Mouse (Mus musculus) liver, postnatal 0 days (tissue): ENCODE measurements around the gene Lpcat3. TPM values are rescaled to one million over a fixed set of nuclear protein-coding genes. Genes with fewer than 3 reads are reported as not detected.
A peak's percentile ranks its signal among the peaks of the same experiment; 100 is the strongest.

Source experiments
- ATAC-seq: fragments of 200-750 bp; cut with Nextera tagmentation; 2 replicates; pipeline ENCODE4 v1.8.0; 2017; ENCODE audit warnings: mild to moderate bottlenecking, moderate library complexity
- DNase-seq: peaks from one replicate; pipeline ENCODE4 v3.0.0-alpha.2; 2016
- H3K27ac ChIP-seq: fragments of 300-500 bp; sonication (generic); 2 replicates; pipeline ENCODE4 v1.5.1; 2014; ENCODE audit warnings: antibody characterized with exemption, moderate library complexity, mild to moderate bottlenecking, low read depth
- H3K27me3 ChIP-seq: fragments of 300-500 bp; sonication (generic); 2 replicates; pipeline ENCODE4 v1.6.1; 2014; ENCODE audit warnings: low read length, control low read depth, mixed read lengths; ENCODE audit not compliant: insufficient read depth
- H3K36me3 ChIP-seq: fragments of 300-500 bp; sonication (generic); replicated peaks from 2 replicates; pipeline ENCODE4 v1.6.1; 2014; ENCODE audit warnings: mild to moderate bottlenecking, control low read depth, low read length, moderate library complexity, mixed read lengths; ENCODE audit not compliant: insufficient read depth
- H3K4me1 ChIP-seq: fragments of 300-500 bp; sonication (generic); 2 replicates; pipeline ENCODE4 v1.6.1; 2014; ENCODE audit warnings: antibody characterized with exemption, mild to moderate bottlenecking, control low read depth; ENCODE audit not compliant: insufficient read depth
- H3K4me2 ChIP-seq: fragments of 300-500 bp; sonication (generic); 2 replicates; pipeline ENCODE4 v1.6.1; 2014; ENCODE audit warnings: low read depth, mild to moderate bottlenecking, low read length, moderate library complexity, mixed read lengths
- H3K4me3 ChIP-seq: fragments of 300-500 bp; sonication (generic); 2 replicates; pipeline ENCODE4 v1.5.1; 2014; ENCODE audit warnings: low read depth, low read length
- H3K9ac ChIP-seq: fragments of 300-500 bp; sonication (generic); replicated peaks from 2 replicates; pipeline ENCODE4 v1.6.1; 2014; ENCODE audit warnings: mild to moderate bottlenecking, moderate library complexity
- H3K9me3 ChIP-seq: fragments of 300-500 bp; sonication (generic); 2 replicates; pipeline ENCODE4 v1.6.1; 2016; ENCODE audit warnings: mild to moderate bottlenecking, control low read depth, low read length, mixed read lengths
- CTCF ChIP-seq: sonication (generic); IDR thresholded peaks from 2 replicates; pipeline ENCODE4 v1.5.1; 2016; ENCODE audit warnings: antibody characterized with exemption, low read depth
- EP300 ChIP-seq: IDR thresholded peaks from 2 replicates; pipeline ENCODE4 v1.6.1; 2016; ENCODE audit warnings: antibody characterized with exemption, low read depth, mild to moderate bottlenecking
- WGBS: fragments of 180-500 bp; shearing (Covaris S2); extraction: QIAGEN DNeasy Blood & Tissue Kit; methylation state at CpG from one replicate; pipeline ENCODE4 v1.1.7; 2014; ENCODE audit not compliant: insufficient replicate concordance; 5-methylcytosine and 5-hydroxymethylcytosine counted together
- polyA plus RNA-seq: library from polyadenylated mRNA; unstranded; fragments of >200 nt; fragmentation: Nextera tagmentation; extraction: Ambion mirVana; gene quantifications from 2 replicates; pipeline ENCODE4 v1.2.1, GENCODE M21; 2015

Lpcat3 gene
- polyA plus RNA-seq, 1 experiment from 2014 or later: 68.7 TPM

GRCm38 (mm10) chr6:124717968-124718367 is 55.1 kb downstream of the Lpcat3 start:
- no peak overlapping the region for H3K4me2 ChIP-seq
- WGBS: 87% methylated on average over 13 of the region's 13 CpGs
- H3K27me3 ChIP-seq: no peaks in the 10 kb centered on the region
- TF ChIP-seq CTCF: no peak
- no peak for TF ChIP-seq EP300
- H3K36me3 ChIP-seq: peaks cover 42% of the 10 kb centered on the region
- no peak overlapping the region for H3K4me3 ChIP-seq
- DNase-seq (no peak), ATAC-seq (no peak)
- peaks cover 44% of the 10 kb centered on the region for H3K4me1 ChIP-seq
- no peak overlapping the region for H3K9ac ChIP-seq
- no peak overlapping the region for H3K27ac ChIP-seq
- H3K9me3 ChIP-seq: no peaks in the 10 kb centered on the region

- no peak for ATAC-seq
- H3K27ac ChIP-seq: no peak overlapping the region
- H3K4me2 ChIP-seq: no peak overlapping the region
- DNase-seq: no peak
- no peak for TF ChIP-seq CTCF
- TF ChIP-seq EP300: no peak
- no peaks in the 10 kb centered on the region for H3K27me3 ChIP-seq
- H3K36me3 ChIP-seq: peaks cover 42% of the 10 kb centered on the region
- H3K9ac ChIP-seq: no peak overlapping the region
- H3K4me1 ChIP-seq: peaks cover 43% of the 10 kb centered on the region
- WGBS: 75% methylated on average over 12 of the region's 16 CpGs
- H3K9me3 ChIP-seq: no peaks in the 10 kb centered on the region
- H3K4me3 ChIP-seq: no peak overlapping the region
These were observed 55.9 kb downstream of the Lpcat3 start for GRCm38 (mm10) chr6:124718703-124719102.

- ATAC-seq (peak; percentile 81), DNase-seq (no peak)
- Histone ChIP-seq H3K27ac (peak overlapping the region; percentile 34), H3K4me1 (peaks cover 45% of the 10 kb centered on the region), H3K9me3 (no peaks in the 10 kb centered on the region), H3K4me2 (0 out of 2 replicates have a peak overlapping the region, but pooled peaks have one; percentile 11), H3K9ac (peak overlapping the region; percentile 46; the same call in 1 of the 2 replicates), H3K27me3 (no peaks in the 10 kb centered on the region), H3K36me3 (peaks cover 40% of the 10 kb centered on the region), H3K4me3 (no peak overlapping the region)
- 54% methylated on average over 7 of the region's 7 CpGs for WGBS
- TF ChIP-seq EP300 (peak; percentile 51; the same call in 1 of the 2 replicates), CTCF (peak; percentile 36; the same call in 1 of the 2 replicates)
These were observed 56.6 kb downstream of the Lpcat3 start for GRCm38 (mm10) chr6:124719354-124719978.

- Histone ChIP-seq H3K9me3 (no peaks in the 10 kb centered on the region), H3K36me3 (peaks cover 31% of the 10 kb centered on the region), H3K4me1 (peaks cover 51% of the 10 kb centered on the region), H3K27ac (peak overlapping the region; percentile 62), H3K4me3 (no peak overlapping the region), H3K9ac (no peak overlapping the region; the same call in 1 of the 2 replicates), H3K4me2 (peak overlapping the region; percentile 18; the same call in 1 of the 2 replicates), H3K27me3 (no peaks in the 10 kb centered on the region)
- no peak for ATAC-seq
- no peak for DNase-seq
- WGBS: 59% methylated on average over 11 of the region's 11 CpGs
- no peak for TF ChIP-seq EP300
- TF ChIP-seq CTCF: no peak
These were observed 58.1 kb downstream of the Lpcat3 start for GRCm38 (mm10) chr6:124720904-124721303.

- H3K4me1 ChIP-seq: peaks cover 51% of the 10 kb centered on the region
- ATAC-seq: no peak
- H3K27me3 ChIP-seq: no peaks in the 10 kb centered on the region
- peak overlapping the region; percentile 65 for H3K27ac ChIP-seq
- DNase-seq: no peak
- no peak overlapping the region for H3K4me3 ChIP-seq
- H3K9me3 ChIP-seq: no peaks in the 10 kb centered on the region
- no peak overlapping the region for H3K9ac ChIP-seq
- peaks cover 29% of the 10 kb centered on the region for H3K36me3 ChIP-seq
- H3K4me2 ChIP-seq: 0 out of 2 replicates have a peak overlapping the region, but pooled peaks have one; percentile 31
- WGBS: 75% methylated on average over 6 of the region's 6 CpGs
- TF ChIP-seq EP300 (no peak), CTCF (0 out of 2 replicates have a peak, but pooled peaks have one; percentile 6)
These were observed 60.1 kb downstream of the Lpcat3 start for GRCm38 (mm10) chr6:124722876-124723473.

GRCm38 (mm10) chr6:124723541-124723940 is 60.7 kb downstream of the Lpcat3 start:
- Histone ChIP-seq H3K27me3 (no peaks in the 10 kb centered on the region), H3K27ac (peak overlapping the region; percentile 65), H3K9ac (no peak overlapping the region), H3K4me1 (peaks cover 50% of the 10 kb centered on the region), H3K4me2 (peak overlapping the region; percentile 31; the same call in 1 of the 2 replicates), H3K4me3 (no peak overlapping the region), H3K9me3 (no peaks in the 10 kb centered on the region), H3K36me3 (peaks cover 34% of the 10 kb centered on the region)
- ATAC-seq (no peak), DNase-seq (peak; percentile 45)
- 51% methylated on average over 8 of the region's 8 CpGs for WGBS
- no peak for TF ChIP-seq EP300
- no peak for TF ChIP-seq CTCF
